Mouse (Mus musculus) liver, embryonic 12.5 days (tissue): ENCODE results near the gene Ccdc162. TPM values are rescaled to one million over a fixed set of nuclear protein-coding genes. Genes with fewer than 3 reads are reported as not detected.

Experiments
- ATAC-seq: fragments of 200-750 bp; cut with Nextera tagmentation; 2 replicates; pipeline ENCODE4 v1.8.0; 2017; ENCODE audit warnings: moderate number of reproducible peaks, mild to moderate bottlenecking, moderate library complexity
- H3K27ac ChIP-seq: fragments of 300-500 bp; sonication (generic); 2 replicates; pipeline ENCODE4 v1.5.1; 2016; ENCODE audit warnings: mild to moderate bottlenecking
- H3K27me3 ChIP-seq: fragments of 300-500 bp; sonication (generic); replicated peaks from 2 replicates; pipeline ENCODE4 v1.6.1; 2016; ENCODE audit warnings: mild to moderate bottlenecking, moderate library complexity
- H3K36me3 ChIP-seq: fragments of 300-500 bp; sonication (generic); 2 replicates; pipeline ENCODE4 v1.6.1; 2016; ENCODE audit warnings: mild to moderate bottlenecking, moderate library complexity
- H3K4me1 ChIP-seq: fragments of 300-500 bp; sonication (generic); 2 replicates; pipeline ENCODE4 v1.6.1; 2016
- H3K4me2 ChIP-seq: fragments of 300-500 bp; sonication (generic); 2 replicates; pipeline ENCODE4 v1.6.1; 2016; ENCODE audit warnings: mild to moderate bottlenecking, moderate library complexity
- H3K4me3 ChIP-seq: fragments of 300-500 bp; sonication (generic); 2 replicates; pipeline ENCODE4 v1.5.1; 2016; ENCODE audit warnings: mild to moderate bottlenecking, moderate library complexity
- H3K9ac ChIP-seq: fragments of 300-500 bp; sonication (generic); 2 replicates; pipeline ENCODE4 v1.6.1; 2016; ENCODE audit warnings: mild to moderate bottlenecking, moderate library complexity
- H3K9me3 ChIP-seq: fragments of 300-500 bp; sonication (generic); replicated peaks from 2 replicates; pipeline ENCODE4 v1.6.1; 2016; ENCODE audit warnings: mild to moderate bottlenecking, moderate library complexity
- WGBS: fragments of 180-500 bp; shearing (Covaris S2); methylation state at CpG from one replicate; pipeline ENCODE4 v1.1.7; 2016; ENCODE audit not compliant: insufficient replicate concordance; 5-methylcytosine and 5-hydroxymethylcytosine counted together
- polyA plus RNA-seq: library from polyadenylated mRNA; unstranded; fragments of >200 nt; fragmentation: Nextera tagmentation; extraction: Ambion mirVana; gene quantifications from 2 replicates; pipeline ENCODE4 v1.2.1, GENCODE M21; 2016

Ccdc162 gene
- polyA plus RNA-seq, 1 experiment from 2014 or later = 0.08 TPM

GRCm38 (mm10) chr10:41565141-41565540 lies 151.3 kb downstream of the Ccdc162 start:
- Histone ChIP-seq H3K27me3 (no peaks in the 10 kb centered on the region; the same call in 1 of the 2 replicates), H3K4me2 (no peak overlapping the region), H3K36me3 (no peaks in the 10 kb centered on the region), H3K27ac (no peak overlapping the region), H3K4me3 (no peak overlapping the region), H3K9me3 (0 out of 2 replicates have a peak, but pooled peaks cover 3% of the 10 kb centered on the region), H3K4me1 (0 out of 2 replicates have a peak, but pooled peaks cover 7% of the 10 kb centered on the region), H3K9ac (no peak overlapping the region)
- WGBS = 20% methylated on average over 5 of the region's 5 CpGs
- no peak for ATAC-seq

- H3K9me3 ChIP-seq = 0 out of 2 replicates have a peak, but pooled peaks cover 3% of the 10 kb centered on the region
- ATAC-seq = no peak
- 70% methylated on average over 10 of the region's 10 CpGs for WGBS
- no peak overlapping the region for H3K4me3 ChIP-seq
- no peaks in the 10 kb centered on the region; the same call in 1 of the 2 replicates for H3K27me3 ChIP-seq
- no peak overlapping the region for H3K4me2 ChIP-seq
- H3K27ac ChIP-seq = no peak overlapping the region
- no peaks in the 10 kb centered on the region for H3K36me3 ChIP-seq
- no peak overlapping the region for H3K9ac ChIP-seq
- H3K4me1 ChIP-seq = 0 out of 2 replicates have a peak, but pooled peaks cover 7% of the 10 kb centered on the region
Observed at GRCm38 (mm10) chr10:41561701-41562395, 154.6 kb downstream of the Ccdc162 start.

- no peaks in the 10 kb centered on the region for H3K27me3 ChIP-seq
- H3K4me3 ChIP-seq = no peak overlapping the region
- no peaks in the 10 kb centered on the region for H3K4me1 ChIP-seq
- no peaks in the 10 kb centered on the region for H3K36me3 ChIP-seq
- WGBS = 88% methylated on average over 1 of the region's 1 CpGs
- H3K9me3 ChIP-seq = 0 out of 2 replicates have a peak, but pooled peaks cover 3% of the 10 kb centered on the region
- no peak overlapping the region for H3K27ac ChIP-seq
- H3K9ac ChIP-seq = no peak overlapping the region
- H3K4me2 ChIP-seq = no peak overlapping the region
- no peak for ATAC-seq
Observed at GRCm38 (mm10) chr10:41558401-41558800, 158.0 kb downstream of the Ccdc162 start.

- no peaks in the 10 kb centered on the region for H3K36me3 ChIP-seq
- H3K9ac ChIP-seq = no peak overlapping the region
- 0 out of 2 replicates have a peak, but pooled peaks cover 4% of the 10 kb centered on the region for H3K27me3 ChIP-seq
- no peak overlapping the region for H3K4me2 ChIP-seq
- H3K27ac ChIP-seq = no peak overlapping the region
- no peaks in the 10 kb centered on the region for H3K4me1 ChIP-seq
- WGBS = 63% methylated on average over 3 of the region's 3 CpGs
- ATAC-seq = no peak
- no peak overlapping the region for H3K4me3 ChIP-seq
- H3K9me3 ChIP-seq = no peaks in the 10 kb centered on the region
Observed at GRCm38 (mm10) chr10:41555081-41555480, 161.4 kb downstream of the Ccdc162 start.

GRCm38 (mm10) chr10:41553711-41554110 lies 162.7 kb downstream of the Ccdc162 start:
- Histone ChIP-seq H3K9me3 (peaks cover 3% of the 10 kb centered on the region; the same call in 1 of the 2 replicates), H3K27me3 (0 out of 2 replicates have a peak, but pooled peaks cover 4% of the 10 kb centered on the region), H3K27ac (no peak overlapping the region), H3K4me3 (no peak overlapping the region), H3K4me2 (no peak overlapping the region), H3K9ac (no peak overlapping the region), H3K4me1 (no peaks in the 10 kb centered on the region), H3K36me3 (no peaks in the 10 kb centered on the region)
- 68% methylated on average over 4 of the region's 4 CpGs for WGBS
- ATAC-seq = no peak

GRCm38 (mm10) chr10:41552847-41553589 lies 163.4 kb downstream of the Ccdc162 start:
- Histone ChIP-seq H3K27ac (no peak overlapping the region), H3K9me3 (peaks cover 7% of the 10 kb centered on the region; the same call in 1 of the 2 replicates), H3K9ac (no peak overlapping the region), H3K27me3 (0 out of 2 replicates have a peak, but pooled peaks cover 4% of the 10 kb centered on the region), H3K4me3 (no peak overlapping the region), H3K36me3 (no peaks in the 10 kb centered on the region), H3K4me1 (no peaks in the 10 kb centered on the region), H3K4me2 (no peak overlapping the region)
- WGBS = 48% methylated on average over 14 of the region's 14 CpGs
- no peak for ATAC-seq

GRCm38 (mm10) chr10:41552319-41552718 lies 164.1 kb downstream of the Ccdc162 start:
- Histone ChIP-seq H3K36me3 (no peaks in the 10 kb centered on the region), H3K4me2 (no peak overlapping the region), H3K4me1 (no peaks in the 10 kb centered on the region), H3K9ac (no peak overlapping the region), H3K27ac (no peak overlapping the region), H3K9me3 (peaks cover 7% of the 10 kb centered on the region; the same call in 1 of the 2 replicates), H3K27me3 (0 out of 2 replicates have a peak, but pooled peaks cover 4% of the 10 kb centered on the region), H3K4me3 (no peak overlapping the region)
- 21% methylated on average over 3 of the region's 3 CpGs for WGBS
- no peak for ATAC-seq

- no peaks in the 10 kb centered on the region for H3K36me3 ChIP-seq
- H3K4me2 ChIP-seq = no peak overlapping the region
- no peaks in the 10 kb centered on the region for H3K4me1 ChIP-seq
- peaks cover 7% of the 10 kb centered on the region; the same call in 1 of the 2 replicates for H3K9me3 ChIP-seq
- 0 out of 2 replicates have a peak, but pooled peaks cover 4% of the 10 kb centered on the region for H3K27me3 ChIP-seq
- no peak for ATAC-seq
- H3K9ac ChIP-seq = no peak overlapping the region
- H3K27ac ChIP-seq = no peak overlapping the region
- no peak overlapping the region for H3K4me3 ChIP-seq
- 66% methylated on average over 7 of the region's 7 CpGs for WGBS
Observed at GRCm38 (mm10) chr10:41550711-41551110, 165.7 kb downstream of the Ccdc162 start.

GRCm38 (mm10) chr10:41546396-41547165 lies 169.9 kb downstream of the Ccdc162 start:
- ATAC-seq = no peak
- H3K4me3 ChIP-seq = no peak overlapping the region
- H3K9me3 ChIP-seq = peaks cover 7% of the 10 kb centered on the region; the same call in 1 of the 2 replicates
- peaks cover 12% of the 10 kb centered on the region for H3K4me1 ChIP-seq
- 65% methylated on average over 13 of the region's 13 CpGs for WGBS
- H3K36me3 ChIP-seq = no peaks in the 10 kb centered on the region
- H3K9ac ChIP-seq = no peak overlapping the region
- H3K27me3 ChIP-seq = no peaks in the 10 kb centered on the region
- no peak overlapping the region for H3K27ac ChIP-seq
- H3K4me2 ChIP-seq = no peak overlapping the region

GRCm38 (mm10) chr10:41545224-41545755 lies 171.1 kb downstream of the Ccdc162 start:
- no peaks in the 10 kb centered on the region for H3K36me3 ChIP-seq
- H3K4me2 ChIP-seq = peak overlapping the region; percentile 35
- no peak overlapping the region for H3K27ac ChIP-seq
- no peak for ATAC-seq
- H3K9me3 ChIP-seq = peaks cover 7% of the 10 kb centered on the region; the same call in 1 of the 2 replicates
- WGBS = 37% methylated on average over 7 of the region's 7 CpGs
- no peaks in the 10 kb centered on the region for H3K27me3 ChIP-seq
- no peak overlapping the region for H3K4me3 ChIP-seq
- peaks cover 12% of the 10 kb centered on the region for H3K4me1 ChIP-seq
- H3K9ac ChIP-seq = no peak overlapping the region

- Histone ChIP-seq H3K36me3 (no peaks in the 10 kb centered on the region), H3K9ac (no peak overlapping the region), H3K9me3 (peaks cover 7% of the 10 kb centered on the region; the same call in 1 of the 2 replicates), H3K4me1 (peaks cover 12% of the 10 kb centered on the region), H3K27ac (no peak overlapping the region), H3K4me3 (no peak overlapping the region), H3K27me3 (no peaks in the 10 kb centered on the region), H3K4me2 (peak overlapping the region; percentile 35)
- WGBS = 6% methylated on average over 7 of the region's 7 CpGs
- ATAC-seq = peak; percentile 58; the same call in 1 of the 2 replicates
Observed at GRCm38 (mm10) chr10:41544481-41545190, 171.8 kb downstream of the Ccdc162 start.
